Mouse (Mus musculus) midbrain, embryonic 10.5 days (tissue): ENCODE data around the gene Ep400. TPM values are rescaled to one million over a fixed set of nuclear protein-coding genes. Genes with fewer than 3 reads are reported as not detected.

Experiments used
- DNase-seq: peaks from one replicate; pipeline ENCODE4 v3.0.0-alpha.2; 2017; ENCODE audit warnings: low spot score
- H3K27ac ChIP-seq: fragments of 300-500 bp; sonication (generic); replicated peaks from 2 replicates; pipeline ENCODE4 v1.5.1; 2016; ENCODE audit warnings: mild to moderate bottlenecking
- H3K27me3 ChIP-seq: fragments of 300-500 bp; sonication (generic); 2 replicates; pipeline ENCODE4 v1.6.1; 2016; ENCODE audit warnings: low read depth, mild to moderate bottlenecking; ENCODE audit not compliant: poor library complexity, severe bottlenecking
- H3K36me3 ChIP-seq: fragments of 300-500 bp; sonication (generic); 2 replicates; pipeline ENCODE4 v1.6.1; 2016; ENCODE audit warnings: mild to moderate bottlenecking, moderate library complexity
- H3K4me1 ChIP-seq: fragments of 300-500 bp; sonication (generic); 2 replicates; pipeline ENCODE4 v1.6.1; 2016
- H3K4me3 ChIP-seq: fragments of 300-500 bp; sonication (generic); 2 replicates; pipeline ENCODE4 v1.5.1; 2016; ENCODE audit warnings: mild to moderate bottlenecking, moderate library complexity
- H3K9me3 ChIP-seq: fragments of 300-500 bp; sonication (generic); replicated peaks from 2 replicates; pipeline ENCODE4 v1.6.1; 2016; ENCODE audit warnings: mild to moderate bottlenecking
- WGBS: fragments of 180-500 bp; shearing (Covaris S2); methylation state at CpG from one replicate; pipeline ENCODE4 v1.1.7; 2016; 5-methylcytosine and 5-hydroxymethylcytosine counted together
- polyA plus RNA-seq: library from polyadenylated mRNA; unstranded; fragments of >200 nt; fragmentation: Nextera tagmentation; extraction: Ambion mirVana; gene quantifications from 2 replicates; pipeline ENCODE4 v1.2.1, GENCODE M21; 2016

Gene Ep400
- polyA plus RNA-seq, 1 experiment from 2014 or later, result 57.5 TPM

- no peak for DNase-seq
- no peaks in the 10 kb centered on the region for H3K27me3 ChIP-seq
- no peak overlapping the region for H3K4me3 ChIP-seq
- no peak overlapping the region for H3K27ac ChIP-seq
- H3K36me3 ChIP-seq, result peaks cover 81% of the 10 kb centered on the region
- 91% methylated on average over 2 of the region's 2 CpGs for WGBS
- H3K9me3 ChIP-seq, result no peaks in the 10 kb centered on the region
- H3K4me1 ChIP-seq, result no peaks in the 10 kb centered on the region
Measured at GRCm38 (mm10) chr5:110711455-110711854, 59.1 kb downstream of the Ep400 start.

- no peaks in the 10 kb centered on the region for H3K9me3 ChIP-seq
- peaks cover 90% of the 10 kb centered on the region for H3K36me3 ChIP-seq
- WGBS, result 94% methylated on average over 4 of the region's 4 CpGs
- no peaks in the 10 kb centered on the region for H3K4me1 ChIP-seq
- H3K27me3 ChIP-seq, result no peaks in the 10 kb centered on the region
- no peak overlapping the region for H3K27ac ChIP-seq
- DNase-seq, result no peak
- no peak overlapping the region for H3K4me3 ChIP-seq
Measured at GRCm38 (mm10) chr5:110709256-110709655, 61.3 kb downstream of the Ep400 start.

GRCm38 (mm10) chr5:110704004-110704403, 66.5 kb downstream of the Ep400 start:
- Histone ChIP-seq H3K36me3 (peaks cover 99% of the 10 kb centered on the region), H3K9me3 (no peaks in the 10 kb centered on the region), H3K4me3 (no peak overlapping the region), H3K27me3 (no peaks in the 10 kb centered on the region), H3K27ac (no peak overlapping the region), H3K4me1 (no peaks in the 10 kb centered on the region)
- DNase-seq, result no peak
- WGBS, result 93% methylated on average over 1 of the region's 1 CpGs

- DNase-seq, result no peak
- WGBS, result 93% methylated on average over 4 of the region's 4 CpGs
- Histone ChIP-seq H3K4me1 (no peaks in the 10 kb centered on the region), H3K4me3 (no peak overlapping the region), H3K9me3 (no peaks in the 10 kb centered on the region), H3K27ac (no peak overlapping the region), H3K36me3 (peaks cover 98% of the 10 kb centered on the region), H3K27me3 (no peaks in the 10 kb centered on the region)
Measured at GRCm38 (mm10) chr5:110698617-110699016, 71.9 kb downstream of the Ep400 start.

- Histone ChIP-seq H3K27ac (no peak overlapping the region), H3K4me1 (no peaks in the 10 kb centered on the region), H3K4me3 (no peak overlapping the region), H3K36me3 (peaks cover 100% of the 10 kb centered on the region), H3K9me3 (no peaks in the 10 kb centered on the region), H3K27me3 (no peaks in the 10 kb centered on the region)
- DNase-seq, result no peak
- 89% methylated on average over 8 of the region's 8 CpGs for WGBS
Measured at GRCm38 (mm10) chr5:110682041-110682440, 88.5 kb downstream of the Ep400 start.

- peaks cover 99% of the 10 kb centered on the region for H3K36me3 ChIP-seq
- no peak overlapping the region for H3K4me3 ChIP-seq
- no peaks in the 10 kb centered on the region for H3K4me1 ChIP-seq
- H3K27ac ChIP-seq, result no peak overlapping the region
- H3K9me3 ChIP-seq, result no peaks in the 10 kb centered on the region
- no peak for DNase-seq
- H3K27me3 ChIP-seq, result no peaks in the 10 kb centered on the region
- WGBS, result 75% methylated on average over 6 of the region's 6 CpGs
Measured at GRCm38 (mm10) chr5:110665486-110666121, 104.9 kb downstream of the Ep400 start.

GRCm38 (mm10) chr5:110664750-110665269, 105.7 kb downstream of the Ep400 start:
- peaks cover 99% of the 10 kb centered on the region for H3K36me3 ChIP-seq
- no peak overlapping the region for H3K27ac ChIP-seq
- no peaks in the 10 kb centered on the region for H3K27me3 ChIP-seq
- DNase-seq, result no peak
- H3K4me1 ChIP-seq, result no peaks in the 10 kb centered on the region
- H3K9me3 ChIP-seq, result no peaks in the 10 kb centered on the region
- H3K4me3 ChIP-seq, result no peak overlapping the region
- WGBS, result 96% methylated on average over 2 of the region's 2 CpGs

GRCm38 (mm10) chr5:110664041-110664440, 106.5 kb downstream of the Ep400 start:
- peaks cover 99% of the 10 kb centered on the region for H3K36me3 ChIP-seq
- no peaks in the 10 kb centered on the region for H3K27me3 ChIP-seq
- WGBS, result 84% methylated on average over 2 of the region's 2 CpGs
- no peak for DNase-seq
- no peaks in the 10 kb centered on the region for H3K9me3 ChIP-seq
- H3K4me1 ChIP-seq, result no peaks in the 10 kb centered on the region
- no peak overlapping the region for H3K27ac ChIP-seq
- H3K4me3 ChIP-seq, result no peak overlapping the region

GRCm38 (mm10) chr5:110659682-110660081, 110.8 kb downstream of the Ep400 start:
- H3K9me3 ChIP-seq, result no peaks in the 10 kb centered on the region
- H3K27me3 ChIP-seq, result no peaks in the 10 kb centered on the region
- no peaks in the 10 kb centered on the region; the same call in 1 of the 2 replicates for H3K4me1 ChIP-seq
- no peak overlapping the region for H3K4me3 ChIP-seq
- peaks cover 99% of the 10 kb centered on the region for H3K36me3 ChIP-seq
- H3K27ac ChIP-seq, result no peak overlapping the region
- no peak for DNase-seq

GRCm38 (mm10) chr5:110653686-110654085, 116.8 kb downstream of the Ep400 start:
- Histone ChIP-seq H3K4me1 (peaks cover 26% of the 10 kb centered on the region), H3K36me3 (peaks cover 76% of the 10 kb centered on the region), H3K4me3 (peak overlapping the region; percentile 99), H3K27ac (peak overlapping the region; percentile 90), H3K27me3 (no peaks in the 10 kb centered on the region), H3K9me3 (no peaks in the 10 kb centered on the region)
- WGBS, result 2% methylated on average over 37 of the region's 37 CpGs
- DNase-seq, result no peak

GRCm38 (mm10) chr5:110652719-110653648, 117.5 kb downstream of the Ep400 start, which contains the start of the genes Noc4l and Ddx51:
Noc4l (minus strand) TSS chr5:110653417.
Ddx51 (plus strand) TSS chr5:110653451.
- Histone ChIP-seq H3K36me3 (peaks cover 76% of the 10 kb centered on the region), H3K9me3 (no peaks in the 10 kb centered on the region), H3K4me1 (peaks cover 26% of the 10 kb centered on the region), H3K27me3 (no peaks in the 10 kb centered on the region), H3K4me3 (peak within 1 kb of the TSS; percentile 99), H3K27ac (peak within 1 kb of the TSS; percentile 90)
- peak; percentile 95 for DNase-seq
- WGBS, result 1% methylated on average over 91 of the region's 91 CpGs

- Histone ChIP-seq H3K27ac (no peak overlapping the region), H3K4me3 (no peak overlapping the region), H3K36me3 (peaks cover 65% of the 10 kb centered on the region), H3K9me3 (peaks cover 10% of the 10 kb centered on the region; the same call in 1 of the 2 replicates), H3K4me1 (no peaks in the 10 kb centered on the region), H3K27me3 (no peaks in the 10 kb centered on the region)
- no peak for DNase-seq
Measured at GRCm38 (mm10) chr5:110646377-110646776, 124.1 kb downstream of the Ep400 start.

GRCm38 (mm10) chr5:110639459-110639858, 131.1 kb downstream of the Ep400 start:
- peaks cover 10% of the 10 kb centered on the region; the same call in 1 of the 2 replicates for H3K9me3 ChIP-seq
- no peaks in the 10 kb centered on the region for H3K27me3 ChIP-seq
- peaks cover 5% of the 10 kb centered on the region for H3K4me1 ChIP-seq
- H3K27ac ChIP-seq, result peak overlapping the region; percentile 64; the same call in 1 of the 2 replicates
- DNase-seq, result peak; percentile 75
- 24% methylated on average over 12 of the region's 12 CpGs for WGBS
- H3K36me3 ChIP-seq, result no peaks in the 10 kb centered on the region
- no peak overlapping the region for H3K4me3 ChIP-seq
